Mouse (Mus musculus): Measurements from ENCODE around the gene Lamc2.

Lamc2 gene

DNA sequence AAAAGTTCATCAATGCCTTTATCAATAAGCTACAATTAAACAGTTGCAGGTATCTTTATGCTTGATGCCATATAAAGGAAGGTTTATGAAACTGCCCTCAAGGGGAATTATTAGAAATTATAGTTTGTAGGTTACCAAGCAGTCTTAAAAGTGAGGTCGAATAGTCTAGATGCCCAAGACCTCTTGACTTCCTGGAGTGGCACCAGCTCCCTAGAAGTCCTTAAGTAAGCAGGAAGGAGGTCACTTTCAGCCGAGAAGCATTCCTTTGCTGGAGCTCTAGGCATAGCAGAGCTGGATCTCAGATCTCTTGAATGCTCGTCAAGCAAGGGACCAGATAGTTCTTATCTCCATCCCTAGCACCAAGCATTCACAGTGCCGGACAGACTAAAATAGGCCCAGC is 58.6 kb downstream of the Lamc2 start:
- in situ Hi-C loops (cut with MboI, MseI) = no loop called here

DNA sequence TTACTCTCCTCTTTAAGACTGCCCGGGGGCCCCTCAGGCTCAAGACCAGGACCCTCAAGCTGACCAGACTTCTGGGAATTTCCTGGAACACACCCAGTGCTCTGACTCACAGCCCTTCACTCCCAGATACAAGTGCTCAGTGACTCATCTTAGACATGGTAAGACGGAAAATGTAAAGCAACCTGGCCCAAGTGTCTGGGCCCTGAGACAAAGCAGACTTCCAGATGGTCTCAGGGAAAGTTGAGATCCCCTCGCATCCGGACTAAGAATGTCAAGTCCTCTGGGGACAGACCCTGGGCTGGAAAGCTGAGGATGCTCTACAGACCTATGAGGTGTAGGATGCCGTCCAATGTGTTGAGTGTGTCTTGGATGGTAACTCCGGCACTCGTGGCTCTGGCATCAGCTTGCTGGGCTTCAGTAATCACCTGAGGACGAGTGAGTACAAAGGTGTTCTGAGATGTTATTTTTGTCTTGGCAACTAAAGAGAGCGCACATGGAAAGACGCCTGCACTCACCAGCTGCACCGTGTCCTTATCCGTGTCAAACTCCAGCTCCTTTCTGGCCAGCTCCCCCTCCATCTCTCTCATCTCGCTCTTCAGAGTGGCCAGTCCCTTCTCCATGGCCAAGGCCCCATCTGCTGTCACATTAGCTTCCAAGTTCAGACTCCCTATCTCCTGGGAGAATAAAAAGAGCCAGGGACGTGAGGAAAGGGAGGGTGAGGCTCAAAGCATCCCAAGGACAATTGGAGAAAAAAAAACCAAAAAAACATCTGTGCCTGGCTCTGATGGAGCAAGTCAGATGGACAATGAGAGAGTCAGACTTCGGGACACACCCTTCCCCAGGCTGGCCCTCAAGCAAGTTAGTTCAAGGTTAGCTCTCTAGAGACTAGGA is 59.5 kb downstream of the Lamc2 start:
- in situ Hi-C loops (cut with MboI, MseI) = no loop called here

DNA sequence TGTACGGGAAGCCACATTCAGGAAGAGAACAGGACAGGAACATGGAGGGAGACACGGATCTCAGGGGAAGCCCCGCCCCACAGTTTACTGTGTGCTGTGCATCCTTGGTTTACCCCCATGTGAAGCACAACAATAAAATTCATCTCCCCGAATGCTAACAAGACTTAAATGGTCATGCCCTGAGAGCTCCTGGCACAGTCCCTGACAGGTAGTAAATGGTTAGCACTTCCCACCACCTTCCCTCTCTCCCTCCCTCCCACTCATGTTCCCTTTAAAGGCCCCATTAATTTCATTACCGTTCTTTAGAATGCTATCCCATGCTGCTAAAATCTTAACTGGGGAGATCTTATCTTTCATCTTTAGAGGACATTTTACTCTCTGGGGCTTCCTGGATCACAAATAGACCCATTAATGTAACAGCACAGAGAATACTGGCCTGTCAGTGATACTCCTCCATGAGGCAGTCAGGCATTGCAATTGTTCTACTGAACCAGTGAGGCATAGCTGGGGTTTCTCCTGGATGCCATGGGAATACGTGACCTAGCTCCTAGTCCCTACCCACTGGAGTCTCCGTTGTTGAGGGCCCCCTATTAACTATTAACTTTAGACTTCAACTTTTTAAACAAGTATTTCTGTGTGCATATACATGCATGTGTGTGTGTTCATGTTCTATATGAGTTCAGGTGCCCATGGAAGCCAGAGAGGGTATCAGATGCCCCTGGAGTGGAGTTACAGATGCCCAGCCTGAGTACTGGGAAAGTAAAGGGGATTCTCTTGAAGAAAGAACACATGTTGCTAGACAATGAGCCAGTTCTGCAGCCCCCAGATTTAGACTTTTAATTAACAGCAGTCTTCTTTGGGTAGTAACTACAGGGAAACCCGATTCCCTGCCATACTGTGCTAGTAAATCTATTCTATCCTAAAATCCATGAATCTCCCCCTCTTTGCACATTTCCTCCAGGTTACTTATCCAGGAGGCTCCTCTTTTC is 60.7 kb downstream of the Lamc2 start:
- in situ Hi-C loops (cut with MboI, MseI) = no loop called here

DNA sequence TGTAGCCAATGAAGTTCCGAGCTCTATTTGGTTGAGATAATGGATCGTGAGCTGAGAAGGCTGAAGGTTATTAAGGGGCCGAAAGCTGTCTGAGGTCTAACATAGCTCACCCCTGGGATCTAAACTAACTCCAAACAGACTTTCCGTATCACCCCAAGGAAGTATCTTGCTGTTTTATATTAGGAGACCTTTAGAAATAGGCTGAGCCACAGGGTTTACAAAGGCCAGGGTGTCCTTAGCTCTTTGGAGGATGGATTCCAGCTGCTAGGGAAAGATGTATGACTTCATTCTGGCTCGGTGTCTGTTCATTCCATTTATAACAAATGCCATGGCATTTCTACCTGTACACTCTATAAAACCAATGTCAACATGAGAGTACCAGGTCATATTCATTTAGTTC is 61.7 kb downstream of the Lamc2 start:
- in situ Hi-C loops (cut with MboI, MseI) = no loop called here

DNA sequence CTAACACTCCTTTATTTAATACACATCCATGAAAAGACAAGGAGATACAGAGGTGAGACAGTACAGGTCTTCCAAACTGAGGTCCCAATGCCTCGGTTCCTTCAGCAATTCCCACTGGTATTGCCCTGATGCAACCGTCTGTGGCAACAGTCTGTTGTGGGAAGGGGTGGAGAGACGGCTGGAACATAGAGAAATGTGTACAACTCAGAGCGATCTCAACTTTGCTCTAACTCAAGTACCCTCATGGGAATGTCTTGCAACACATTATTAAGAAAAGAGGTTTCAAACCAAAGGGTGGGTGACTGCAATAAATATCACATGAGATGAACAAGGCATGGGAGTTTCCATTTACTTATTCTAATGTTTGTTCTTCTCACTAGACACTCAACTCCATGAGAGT is 63.5 kb downstream of the Lamc2 start:
- in situ Hi-C loops (cut with MboI, MseI) = no loop called here

DNA sequence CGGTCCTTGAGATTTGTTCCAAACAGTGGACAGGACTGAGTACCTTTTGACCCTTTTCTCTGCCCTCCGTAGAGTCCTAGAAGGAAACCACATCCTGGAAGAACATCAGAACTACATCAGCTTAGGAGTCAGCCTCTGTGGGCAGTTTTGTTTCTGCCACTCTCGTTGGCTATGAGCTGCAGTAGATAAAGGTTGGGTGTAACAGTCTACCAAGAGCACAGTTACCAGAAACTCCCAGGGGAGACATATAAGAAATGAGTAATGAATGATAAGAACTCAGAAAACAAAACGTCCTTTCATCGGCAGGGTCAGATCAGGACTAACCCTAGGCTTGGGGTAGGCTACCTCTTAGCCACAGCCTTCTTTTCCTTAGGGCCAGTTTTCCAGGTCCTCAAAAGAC is 64.9 kb downstream of the Lamc2 start:
- in situ Hi-C loops (cut with MboI, MseI) = no loop called here

DNA sequence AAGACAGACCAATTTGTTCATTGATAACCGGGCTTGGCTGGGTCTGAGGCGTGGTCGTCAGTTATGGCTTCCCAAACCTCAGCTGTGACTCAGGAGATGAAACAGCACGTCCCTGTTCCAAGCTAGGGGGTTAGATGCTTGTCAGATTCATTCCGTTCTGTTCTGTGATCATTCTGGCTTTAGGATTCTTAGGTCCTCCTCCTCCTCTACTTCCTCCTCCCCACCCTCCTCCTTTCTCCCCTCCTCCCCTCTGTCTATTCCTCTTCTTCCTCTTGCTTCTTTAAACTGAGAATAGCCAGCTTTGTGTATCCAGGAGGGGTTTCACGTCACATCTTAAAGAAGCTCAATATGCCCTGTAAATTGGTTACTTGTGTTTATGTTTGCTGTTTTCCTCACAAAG is 65.7 kb downstream of the Lamc2 start:
- in situ Hi-C loops (cut with MboI, MseI) = no loop called here

DNA sequence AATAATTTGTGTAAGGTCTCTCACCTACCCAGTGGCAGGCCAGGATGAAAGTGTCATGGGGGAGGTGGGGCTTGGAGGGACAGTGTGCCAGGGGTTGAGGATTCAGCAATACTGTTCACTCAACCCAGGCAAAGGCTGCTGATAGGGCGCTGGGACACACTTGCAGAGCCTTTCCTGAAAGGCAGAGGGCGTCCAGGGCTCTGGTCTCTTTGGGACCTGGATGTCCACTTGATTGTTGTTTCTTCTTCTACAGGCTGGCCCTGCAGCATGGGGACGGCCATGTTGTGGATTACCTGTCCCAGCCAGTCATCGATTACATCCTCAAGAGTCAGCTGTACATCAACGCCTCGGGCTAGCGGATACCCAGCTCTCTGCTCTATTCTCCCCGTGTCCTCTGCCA is 70.9 kb downstream of the Lamc2 start:
- in situ Hi-C loops (cut with MboI, MseI) = loop anchor here (10.0 kb wide), 1 partner anchor 1899 kb away; no protein-coding TSS in a partner anchor

DNA sequence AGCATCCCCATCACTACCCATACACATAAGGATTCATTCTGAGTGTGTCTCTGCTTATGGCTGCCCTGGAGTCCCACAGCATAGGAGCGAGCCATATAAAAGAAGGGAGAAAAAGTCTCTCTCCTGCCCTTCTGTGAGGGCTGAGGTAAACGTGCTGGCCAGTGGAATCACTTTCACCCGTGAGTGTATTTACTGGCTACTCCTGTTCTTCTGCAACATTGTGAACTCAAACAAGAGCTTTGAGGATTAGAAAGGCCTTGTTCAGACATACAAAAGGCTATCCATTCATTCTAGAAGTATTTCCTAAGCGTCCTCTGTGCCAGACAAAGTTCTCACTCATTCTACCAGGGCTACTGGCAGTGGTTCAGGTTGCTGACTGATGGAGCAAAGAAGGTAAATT is 74.7 kb downstream of the Lamc2 start:
- in situ Hi-C loops (cut with MboI, MseI) = loop anchor here (5.0 to 10.0 kb wide), 2 partner anchors 286 to 1903 kb away; no protein-coding TSS in a partner anchor

DNA sequence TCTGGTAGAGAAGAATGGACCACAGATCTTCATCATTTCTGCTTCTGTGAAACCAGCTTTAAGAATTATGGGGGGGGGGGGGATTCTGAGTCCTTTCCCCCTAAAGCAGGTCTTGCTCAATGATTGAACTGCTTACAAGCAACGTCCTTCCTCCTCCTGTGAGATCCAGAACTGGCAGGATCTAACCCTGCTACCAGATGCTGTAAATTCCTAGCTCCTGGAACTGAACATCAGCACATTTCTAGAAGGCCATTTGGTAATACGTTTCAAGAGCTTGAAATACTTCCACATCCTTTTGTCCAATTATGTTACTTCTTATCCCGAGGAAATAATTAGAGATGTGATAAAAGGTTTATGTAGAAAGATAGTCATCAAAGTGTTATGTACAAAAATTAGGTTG is 76.4 kb downstream of the Lamc2 start:
- in situ Hi-C loops (cut with MboI, MseI) = loop anchor here (5.0 to 10.0 kb wide), 2 partner anchors 287 to 1905 kb away; no protein-coding TSS in a partner anchor

DNA sequence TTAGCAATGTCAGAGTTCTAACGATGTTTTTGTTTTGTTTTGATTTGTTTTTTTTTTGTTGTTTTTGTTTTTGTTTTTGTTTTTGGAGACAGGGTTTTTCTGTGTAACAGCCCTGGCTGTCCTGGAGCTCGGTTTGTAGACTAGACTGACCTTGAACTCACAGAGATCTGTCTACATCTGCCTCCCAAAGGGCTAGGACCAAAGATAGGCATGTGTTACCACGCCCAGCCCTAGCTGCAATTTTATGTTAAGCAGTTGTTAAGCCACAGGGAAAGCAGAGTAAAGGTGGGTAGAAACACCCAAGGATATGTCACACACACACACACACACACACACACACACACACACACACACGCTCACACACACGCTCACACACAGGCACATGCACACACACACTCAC is 76.9 kb downstream of the Lamc2 start:
- in situ Hi-C loops (cut with MboI, MseI) = no loop called here

DNA sequence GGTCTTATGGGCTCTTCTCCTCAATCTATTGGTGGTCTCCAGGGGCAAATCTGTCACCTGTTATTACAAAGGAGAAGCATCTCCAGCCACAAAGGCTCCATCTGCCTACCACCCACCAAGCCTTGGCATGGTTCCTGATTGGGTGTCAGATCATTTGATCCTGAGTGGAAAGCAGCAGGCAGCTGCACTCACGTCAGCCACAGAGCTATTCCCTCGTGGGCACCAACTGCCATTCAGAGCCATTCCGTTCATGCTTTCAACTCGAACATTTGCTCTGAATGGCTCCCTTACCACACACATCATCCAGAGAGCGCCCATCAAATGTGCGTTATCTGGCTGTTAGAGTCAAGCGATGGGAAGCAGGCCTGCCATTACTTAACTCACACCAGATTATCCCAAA is 78.4 kb downstream of the Lamc2 start:
- in situ Hi-C loops (cut with MboI, MseI) = no loop called here

DNA sequence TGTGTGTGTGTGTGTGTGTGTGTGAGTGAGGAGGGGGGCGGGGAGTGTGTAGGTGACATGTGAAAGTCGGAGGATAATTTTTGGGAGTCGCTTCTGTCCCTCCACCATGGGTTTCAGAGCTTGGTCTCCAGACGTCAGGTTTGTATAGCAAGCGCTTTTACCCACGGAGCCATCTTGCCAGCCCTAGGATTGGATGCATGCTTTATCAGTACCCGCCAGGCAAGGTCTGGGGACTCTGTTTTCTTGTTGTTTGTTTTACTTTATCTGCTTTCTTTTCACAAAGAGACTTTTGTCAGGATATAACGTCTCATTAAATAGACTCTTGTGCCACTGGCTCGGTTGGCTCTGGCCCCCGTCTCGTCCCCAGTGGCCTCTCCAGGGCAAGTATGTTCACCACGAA is 81.4 kb downstream of the Lamc2 start:
- in situ Hi-C loops (cut with MboI, MseI) = no loop called here

DNA sequence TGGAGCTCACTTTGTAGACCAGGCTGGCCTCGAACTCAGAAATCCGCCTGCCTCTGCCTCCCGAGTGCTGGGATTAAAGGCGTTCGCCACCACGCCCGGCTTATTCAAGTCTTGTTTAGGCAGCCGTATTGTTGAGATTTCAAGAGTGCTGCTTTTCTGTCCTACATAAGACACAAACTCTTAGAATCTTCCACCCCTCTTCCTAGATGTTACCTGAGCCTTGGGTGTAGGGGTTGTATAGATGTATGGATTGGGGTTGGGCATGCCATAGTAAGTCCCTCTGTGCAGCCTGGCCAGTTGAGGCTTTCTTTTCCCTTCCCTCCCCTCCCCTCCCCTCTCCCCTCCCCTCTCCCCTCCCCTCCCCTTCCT is 83.1 kb downstream of the Lamc2 start:
- in situ Hi-C loops (cut with MboI, MseI) = no loop called here

DNA sequence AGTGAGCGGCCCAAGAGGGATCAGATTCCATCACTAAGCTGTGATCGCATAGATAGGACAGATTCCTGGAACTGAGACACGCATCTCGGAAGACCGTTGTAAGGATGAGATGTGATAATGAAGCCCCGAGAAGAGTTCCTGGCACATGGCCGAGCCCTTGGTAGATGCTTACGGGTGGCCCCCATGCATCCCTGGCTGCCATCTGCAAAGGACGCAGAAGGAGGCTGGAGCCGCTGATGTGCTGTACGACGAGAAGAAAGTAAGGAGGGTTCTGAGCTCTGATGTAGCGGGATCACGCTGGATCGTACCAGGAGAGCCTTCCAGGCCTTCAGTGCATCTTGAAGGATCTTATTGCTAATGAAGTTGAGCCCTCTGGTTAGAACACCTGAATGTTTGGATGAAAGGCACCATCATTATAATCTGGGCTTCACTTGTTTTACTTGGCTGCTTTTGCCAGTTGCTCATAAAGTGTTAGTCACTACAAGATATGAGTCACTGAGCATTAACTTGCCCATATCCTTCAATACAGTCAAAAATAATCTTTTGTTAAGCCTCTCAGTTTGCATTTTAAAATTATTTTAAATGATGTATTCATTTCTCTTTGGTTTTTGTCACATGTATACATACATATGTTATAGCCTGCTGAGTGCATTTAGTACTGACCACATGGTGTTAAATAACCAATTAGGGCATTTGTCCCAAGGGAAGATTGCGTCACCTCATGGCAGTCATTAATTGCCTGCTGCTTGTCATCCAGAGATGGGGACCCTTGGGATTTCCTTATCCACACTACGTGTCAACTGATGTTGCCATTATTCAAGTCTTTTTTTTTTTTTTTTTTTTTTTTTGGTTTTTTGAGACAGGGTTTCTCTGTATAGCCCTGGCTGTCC is 83.7 kb downstream of the Lamc2 start:
- in situ Hi-C loops (cut with MboI, MseI) = no loop called here

DNA sequence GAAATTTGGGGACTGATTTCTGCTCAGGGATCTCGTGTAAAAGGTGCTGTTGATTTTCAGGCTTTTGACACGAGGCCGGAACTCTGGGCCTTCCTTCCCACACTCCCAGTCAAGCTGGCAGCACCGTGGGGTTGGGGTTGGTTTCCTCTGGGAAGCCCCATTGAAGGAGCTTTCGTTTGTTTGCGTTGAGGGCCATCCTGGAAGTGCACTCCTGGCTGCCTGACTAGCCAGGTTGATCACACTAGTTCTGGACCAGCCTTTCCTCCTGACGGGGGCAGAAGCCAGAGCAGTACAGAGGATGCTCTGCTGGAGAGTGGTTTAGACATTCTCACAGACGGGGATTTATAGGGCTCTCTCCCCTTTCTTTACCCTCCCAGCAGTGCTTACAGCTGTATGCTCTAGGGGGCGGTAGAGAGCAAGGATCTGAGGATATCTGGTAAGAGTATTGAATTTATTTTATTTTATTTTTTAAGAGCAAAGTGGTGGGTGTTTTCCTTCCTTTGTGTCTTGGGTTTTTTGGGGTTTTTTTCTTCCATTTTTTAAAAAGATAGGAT is 84.8 kb downstream of the Lamc2 start:
- in situ Hi-C loops (cut with MboI, MseI) = no loop called here

DNA sequence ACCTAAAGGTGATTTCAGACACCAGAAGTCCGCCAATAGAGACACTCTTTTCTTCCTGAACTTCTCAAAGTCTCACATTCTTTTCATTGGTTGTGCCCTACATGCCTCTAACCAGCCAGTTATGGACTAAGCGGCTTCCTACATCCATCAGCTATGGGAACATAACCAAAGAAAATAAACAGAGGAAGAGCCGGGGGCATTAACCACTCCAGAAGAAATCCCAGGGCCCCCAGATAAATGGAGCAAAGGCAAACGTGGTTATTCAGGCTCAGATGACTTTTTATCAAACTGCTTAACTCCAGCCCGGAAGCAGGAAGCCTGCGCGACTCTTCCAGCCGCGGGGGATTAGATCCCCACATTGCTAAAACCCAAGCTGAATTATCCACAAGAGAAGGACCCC is 85.3 kb downstream of the Lamc2 start:
- in situ Hi-C loops (cut with MboI, MseI) = no loop called here

DNA sequence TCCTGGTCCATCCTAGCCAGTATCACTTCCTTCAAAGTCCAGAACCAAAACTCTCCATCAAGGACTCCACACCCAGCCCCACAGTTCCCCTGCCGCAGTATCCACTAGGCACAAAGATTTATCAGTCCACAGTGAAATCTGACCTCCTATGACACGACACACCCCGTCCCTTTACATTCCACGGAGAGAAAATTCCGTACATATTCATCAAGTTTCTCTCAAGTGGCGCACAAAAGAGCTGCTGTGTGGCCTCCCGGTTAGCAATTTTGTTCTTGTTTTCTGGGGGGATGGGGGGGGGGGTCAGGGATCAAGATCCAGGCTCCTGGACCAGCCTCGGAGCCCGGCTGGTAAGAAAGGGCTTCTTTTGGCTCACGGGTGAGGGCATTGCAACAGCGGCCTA is 87.7 kb downstream of the Lamc2 start:
- in situ Hi-C loops (cut with MboI, MseI) = no loop called here

DNA sequence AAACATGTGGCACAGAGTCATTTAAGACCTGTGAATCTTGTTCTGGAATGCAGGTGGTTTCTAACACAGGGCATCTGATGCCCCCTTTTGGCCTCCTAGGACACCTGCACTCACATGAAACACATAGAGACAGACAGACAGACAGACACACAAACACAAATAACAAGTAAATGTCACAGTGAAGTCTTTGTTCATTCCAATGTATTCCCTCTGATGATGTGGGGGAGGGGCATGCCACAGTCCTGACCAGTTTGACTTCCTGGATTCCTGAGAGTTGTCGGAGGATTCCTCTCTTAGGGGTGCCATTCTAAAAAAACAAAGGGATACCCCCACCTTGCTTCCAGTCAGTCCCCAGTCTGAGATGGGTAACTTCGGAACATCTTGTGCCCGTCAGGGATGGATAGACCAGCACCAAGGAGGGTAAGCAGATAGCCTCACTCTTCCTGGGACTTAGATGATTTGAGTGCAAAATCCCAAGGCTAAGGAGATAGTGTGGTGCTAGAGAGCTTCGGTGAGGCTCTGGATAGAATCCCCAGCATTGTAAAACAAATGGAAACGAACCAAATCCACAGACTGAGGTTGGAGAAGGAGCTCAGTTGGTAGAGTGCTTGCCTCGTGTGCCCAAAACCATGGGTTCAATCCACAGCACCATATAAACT is 89.1 kb downstream of the Lamc2 start:
- in situ Hi-C loops (cut with MboI, MseI) = no loop called here

All from regulatory T cell (primary cell).